Mouse (Mus musculus): Measurements from ENCODE around the gene Btbd1.

The Btbd1 gene

GRCm38 (mm10) chr7:81789095-81789757, 40.0 kb downstream of the Btbd1 start, which contains the start of gene 3110040N11Rik:
3110040N11Rik (minus strand) TSS chr7:81789478.
- in situ Hi-C loops (cut with MboI, MseI) = no loop called here

GRCm38 (mm10) chr7:81788536-81788935, 40.7 kb downstream of the Btbd1 start:
- in situ Hi-C loops (cut with MboI, MseI) = no loop called here

GRCm38 (mm10) chr7:81777667-81778218, 51.5 kb downstream of the Btbd1 start:
- in situ Hi-C loops (cut with MboI, MseI) = no loop called here

- in situ Hi-C loops (cut with MboI, MseI) = no loop called here
These were observed 53.9 kb downstream of the Btbd1 start for GRCm38 (mm10) chr7:81775325-81775724.

GRCm38 (mm10) chr7:81772786-81773539, 56.3 kb downstream of the Btbd1 start:
- in situ Hi-C loops (cut with MboI, MseI) = no loop called here

- in situ Hi-C loops (cut with MboI, MseI) = loop anchor here (5.0 kb wide), 1 partner anchor 601 kb away; no protein-coding TSS in a partner anchor
These were observed 66.0 kb downstream of the Btbd1 start for GRCm38 (mm10) chr7:81763110-81763845.

- in situ Hi-C loops (cut with MboI, MseI) = loop anchor here (5.0 kb wide), 1 partner anchor 600 kb away; no protein-coding TSS in a partner anchor
These were observed 66.8 kb downstream of the Btbd1 start, which contains the start of gene Ramac for GRCm38 (mm10) chr7:81762180-81763109. Ramac (plus strand) TSS chr7:81762925.

- in situ Hi-C loops (cut with MboI, MseI) = loop anchor here (10.0 kb wide), 1 partner anchor 333 kb away; no protein-coding TSS in a partner anchor
These were observed 81.3 kb downstream of the Btbd1 start for GRCm38 (mm10) chr7:81747956-81748355.

- in situ Hi-C loops (cut with MboI, MseI) = loop anchor here (10.0 kb wide), 1 partner anchor 329 kb away; no protein-coding TSS in a partner anchor
These were observed 85.1 kb downstream of the Btbd1 start for GRCm38 (mm10) chr7:81744145-81744544.
